Mouse (Mus musculus): ENCODE data around the gene Trp53bp2. TPM values are rescaled to one million over a fixed set of nuclear protein-coding genes. Genes with fewer than 3 reads are reported as not detected.
A peak's percentile ranks its signal among the peaks of the same experiment; 100 is the strongest.

Trp53bp2 gene
- polyA plus RNA-seq, 1 experiment from 2014 or later = 16.9 TPM

GRCm38 (mm10) chr1:182461261-182461660 is 52.3 kb downstream of the Trp53bp2 start:
- Histone ChIP-seq H3K9me3 (ENCODE audit: control insufficient read depth, low read length) (no peaks in the 10 kb centered on the region), H3K4me2 (ENCODE audit: low read depth, low read length) (no peak overlapping the region), H3K4me3 (ENCODE audit: low read depth, low read length) (no peak overlapping the region), H3K27ac (ENCODE audit: low read depth, low read length) (peak overlapping the region; percentile 55; the same call in 1 of the 2 replicates), H3K36me3 (ENCODE audit: control insufficient read depth, insufficient read depth, low read length) (peaks cover 10% of the 10 kb centered on the region; the same call in 1 of the 2 replicates), H3K27me3 (ENCODE audit: control insufficient read depth, insufficient read depth, low read length) (no peaks in the 10 kb centered on the region), H3K9ac (replicated peaks; ENCODE audit: low read depth, low read length) (no peak overlapping the region), H3K4me1 (ENCODE audit: control insufficient read depth, insufficient read depth, low read length) (no peaks in the 10 kb centered on the region)
- WGBS = 71% methylated on average over 7 of the region's 7 CpGs
- no peak for ATAC-seq (ENCODE audit: low read depth)

- peaks cover 10% of the 10 kb centered on the region; the same call in 1 of the 2 replicates for H3K36me3 ChIP-seq (ENCODE audit: control insufficient read depth, insufficient read depth, low read length)
- H3K9ac ChIP-seq (replicated peaks; ENCODE audit: low read depth, low read length) = no peak overlapping the region
- WGBS = 59% methylated on average over 10 of the region's 10 CpGs
- H3K4me2 ChIP-seq (ENCODE audit: low read depth, low read length) = no peak overlapping the region
- no peak overlapping the region for H3K4me3 ChIP-seq (ENCODE audit: low read depth, low read length)
- ATAC-seq (ENCODE audit: low read depth) = peak; percentile 67; the same call in 1 of the 2 replicates
- no peaks in the 10 kb centered on the region for H3K27me3 ChIP-seq (ENCODE audit: control insufficient read depth, insufficient read depth, low read length)
- no peaks in the 10 kb centered on the region for H3K4me1 ChIP-seq (ENCODE audit: control insufficient read depth, insufficient read depth, low read length)
- no peaks in the 10 kb centered on the region for H3K9me3 ChIP-seq (ENCODE audit: control insufficient read depth, low read length)
- H3K27ac ChIP-seq (ENCODE audit: low read depth, low read length) = peak overlapping the region; percentile 34; the same call in 1 of the 2 replicates
These were observed 52.8 kb downstream of the Trp53bp2 start for GRCm38 (mm10) chr1:182461813-182462212.

GRCm38 (mm10) chr1:182465309-182465708 is 56.3 kb downstream of the Trp53bp2 start:
- Histone ChIP-seq H3K27me3 (ENCODE audit: control insufficient read depth, insufficient read depth, low read length) (no peaks in the 10 kb centered on the region), H3K9me3 (ENCODE audit: control insufficient read depth, low read length) (no peaks in the 10 kb centered on the region), H3K4me3 (ENCODE audit: low read depth, low read length) (no peak overlapping the region), H3K4me1 (ENCODE audit: control insufficient read depth, insufficient read depth, low read length) (no peaks in the 10 kb centered on the region), H3K36me3 (ENCODE audit: control insufficient read depth, insufficient read depth, low read length) (peaks cover 34% of the 10 kb centered on the region), H3K27ac (ENCODE audit: low read depth, low read length) (no peak overlapping the region), H3K4me2 (ENCODE audit: low read depth, low read length) (no peak overlapping the region), H3K9ac (replicated peaks; ENCODE audit: low read depth, low read length) (no peak overlapping the region)
- WGBS = 42% methylated on average over 4 of the region's 4 CpGs
- no peak for ATAC-seq (ENCODE audit: low read depth)

- H3K4me1 ChIP-seq (ENCODE audit: control insufficient read depth, insufficient read depth, low read length) = no peaks in the 10 kb centered on the region
- peaks cover 38% of the 10 kb centered on the region; the same call in 1 of the 2 replicates for H3K36me3 ChIP-seq (ENCODE audit: control insufficient read depth, insufficient read depth, low read length)
- no peak overlapping the region for H3K4me3 ChIP-seq (ENCODE audit: low read depth, low read length)
- WGBS = 93% methylated on average over 4 of the region's 4 CpGs
- no peak overlapping the region for H3K27ac ChIP-seq (ENCODE audit: low read depth, low read length)
- H3K9ac ChIP-seq (replicated peaks; ENCODE audit: low read depth, low read length) = no peak overlapping the region
- no peaks in the 10 kb centered on the region for H3K9me3 ChIP-seq (ENCODE audit: control insufficient read depth, low read length)
- H3K27me3 ChIP-seq (ENCODE audit: control insufficient read depth, insufficient read depth, low read length) = no peaks in the 10 kb centered on the region
- ATAC-seq (ENCODE audit: low read depth) = no peak
- H3K4me2 ChIP-seq (ENCODE audit: low read depth, low read length) = no peak overlapping the region
These were observed 57.0 kb downstream of the Trp53bp2 start for GRCm38 (mm10) chr1:182465978-182466377.

- Histone ChIP-seq H3K27ac (ENCODE audit: low read depth, low read length) (no peak overlapping the region), H3K36me3 (ENCODE audit: control insufficient read depth, insufficient read depth, low read length) (peaks cover 59% of the 10 kb centered on the region), H3K4me1 (ENCODE audit: control insufficient read depth, insufficient read depth, low read length) (no peaks in the 10 kb centered on the region), H3K4me2 (ENCODE audit: low read depth, low read length) (no peak overlapping the region), H3K9me3 (ENCODE audit: control insufficient read depth, low read length) (no peaks in the 10 kb centered on the region), H3K27me3 (ENCODE audit: control insufficient read depth, insufficient read depth, low read length) (no peaks in the 10 kb centered on the region), H3K9ac (replicated peaks; ENCODE audit: low read depth, low read length) (no peak overlapping the region), H3K4me3 (ENCODE audit: low read depth, low read length) (no peak overlapping the region)
- 91% methylated on average over 5 of the region's 5 CpGs for WGBS
- no peak for ATAC-seq (ENCODE audit: low read depth)
These were observed 66.2 kb downstream of the Trp53bp2 start for GRCm38 (mm10) chr1:182475005-182475796.

- Histone ChIP-seq H3K9me3 (ENCODE audit: control insufficient read depth, low read length) (no peaks in the 10 kb centered on the region), H3K4me2 (ENCODE audit: low read depth, low read length) (no peak overlapping the region), H3K27me3 (ENCODE audit: control insufficient read depth, insufficient read depth, low read length) (no peaks in the 10 kb centered on the region), H3K4me1 (ENCODE audit: control insufficient read depth, insufficient read depth, low read length) (no peaks in the 10 kb centered on the region), H3K9ac (replicated peaks; ENCODE audit: low read depth, low read length) (no peak overlapping the region), H3K27ac (ENCODE audit: low read depth, low read length) (no peak overlapping the region), H3K4me3 (ENCODE audit: low read depth, low read length) (no peak overlapping the region), H3K36me3 (ENCODE audit: control insufficient read depth, insufficient read depth, low read length) (peaks cover 51% of the 10 kb centered on the region)
- WGBS = 88% methylated on average over 4 of the region's 4 CpGs
- no peak for ATAC-seq (ENCODE audit: low read depth)
These were observed 70.0 kb downstream of the Trp53bp2 start for GRCm38 (mm10) chr1:182478935-182479334.

- H3K4me2 ChIP-seq (ENCODE audit: low read depth, low read length) = no peak overlapping the region
- H3K27me3 ChIP-seq (ENCODE audit: control insufficient read depth, insufficient read depth, low read length) = no peaks in the 10 kb centered on the region
- H3K4me3 ChIP-seq (ENCODE audit: low read depth, low read length) = no peak overlapping the region
- H3K4me1 ChIP-seq (ENCODE audit: control insufficient read depth, insufficient read depth, low read length) = no peaks in the 10 kb centered on the region
- no peak for ATAC-seq (ENCODE audit: low read depth)
- H3K36me3 ChIP-seq (ENCODE audit: control insufficient read depth, insufficient read depth, low read length) = peaks cover 52% of the 10 kb centered on the region
- H3K9ac ChIP-seq (replicated peaks; ENCODE audit: low read depth, low read length) = no peak overlapping the region
- no peaks in the 10 kb centered on the region for H3K9me3 ChIP-seq (ENCODE audit: control insufficient read depth, low read length)
- H3K27ac ChIP-seq (ENCODE audit: low read depth, low read length) = no peak overlapping the region
- 98% methylated on average over 7 of the region's 7 CpGs for WGBS
These were observed 72.2 kb downstream of the Trp53bp2 start for GRCm38 (mm10) chr1:182481138-182481537.

GRCm38 (mm10) chr1:182481646-182482295 is 72.8 kb downstream of the Trp53bp2 start:
- ATAC-seq (ENCODE audit: low read depth) = no peak
- Histone ChIP-seq H3K9me3 (ENCODE audit: control insufficient read depth, low read length) (no peaks in the 10 kb centered on the region), H3K27ac (ENCODE audit: low read depth, low read length) (no peak overlapping the region), H3K9ac (replicated peaks; ENCODE audit: low read depth, low read length) (no peak overlapping the region), H3K36me3 (ENCODE audit: control insufficient read depth, insufficient read depth, low read length) (peaks cover 57% of the 10 kb centered on the region), H3K4me3 (ENCODE audit: low read depth, low read length) (no peak overlapping the region), H3K27me3 (ENCODE audit: control insufficient read depth, insufficient read depth, low read length) (no peaks in the 10 kb centered on the region), H3K4me1 (ENCODE audit: control insufficient read depth, insufficient read depth, low read length) (no peaks in the 10 kb centered on the region), H3K4me2 (ENCODE audit: low read depth, low read length) (no peak overlapping the region)
- 84% methylated on average over 10 of the region's 10 CpGs for WGBS
